Mouse (Mus musculus): ENCODE data around the gene Zfp618.

Gene Zfp618

DNA sequence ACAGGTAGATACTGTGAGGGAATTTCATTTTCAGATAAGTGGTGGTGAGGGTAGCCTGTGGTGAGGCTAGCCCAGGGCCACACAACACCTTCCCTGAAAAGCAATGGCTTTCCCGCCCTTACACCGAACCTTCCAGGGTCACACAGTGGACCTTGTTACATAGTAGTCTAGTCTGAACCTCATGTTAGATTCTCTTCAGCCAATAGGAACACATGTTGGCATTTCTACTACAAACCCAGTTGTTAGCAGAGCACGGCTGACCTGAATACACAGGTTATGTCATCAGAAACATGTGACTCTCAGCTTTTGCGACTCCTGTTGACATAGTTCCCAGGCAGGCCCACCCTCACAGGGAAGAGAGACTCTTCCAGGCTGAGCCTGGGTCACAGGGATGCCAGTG, 33.9 kb downstream of the Zfp618 start:
- no peak for DNase-seq (ENCODE audit: low read depth)

DNA sequence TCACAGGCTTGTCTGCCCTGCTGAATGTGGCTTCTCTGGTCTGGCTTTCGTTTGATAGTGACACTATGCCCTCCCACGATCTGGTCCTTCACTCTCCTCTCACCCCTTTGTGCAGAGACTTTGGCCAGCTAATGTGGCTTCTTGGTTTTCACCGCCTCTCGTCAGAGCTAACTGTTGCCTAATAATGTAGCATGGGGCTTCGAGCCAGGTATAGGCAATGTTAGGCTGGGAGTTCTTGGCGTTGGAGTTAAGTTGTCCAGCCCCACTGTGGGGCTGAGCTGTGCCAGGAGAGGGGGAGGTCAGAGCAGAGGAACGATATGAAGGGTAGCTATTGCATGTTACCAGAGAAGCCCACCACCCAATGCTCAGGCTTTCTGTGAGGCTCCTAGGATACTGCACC, 34.5 kb downstream of the Zfp618 start:
- DNase-seq (ENCODE audit: low read depth), result no peak

DNA sequence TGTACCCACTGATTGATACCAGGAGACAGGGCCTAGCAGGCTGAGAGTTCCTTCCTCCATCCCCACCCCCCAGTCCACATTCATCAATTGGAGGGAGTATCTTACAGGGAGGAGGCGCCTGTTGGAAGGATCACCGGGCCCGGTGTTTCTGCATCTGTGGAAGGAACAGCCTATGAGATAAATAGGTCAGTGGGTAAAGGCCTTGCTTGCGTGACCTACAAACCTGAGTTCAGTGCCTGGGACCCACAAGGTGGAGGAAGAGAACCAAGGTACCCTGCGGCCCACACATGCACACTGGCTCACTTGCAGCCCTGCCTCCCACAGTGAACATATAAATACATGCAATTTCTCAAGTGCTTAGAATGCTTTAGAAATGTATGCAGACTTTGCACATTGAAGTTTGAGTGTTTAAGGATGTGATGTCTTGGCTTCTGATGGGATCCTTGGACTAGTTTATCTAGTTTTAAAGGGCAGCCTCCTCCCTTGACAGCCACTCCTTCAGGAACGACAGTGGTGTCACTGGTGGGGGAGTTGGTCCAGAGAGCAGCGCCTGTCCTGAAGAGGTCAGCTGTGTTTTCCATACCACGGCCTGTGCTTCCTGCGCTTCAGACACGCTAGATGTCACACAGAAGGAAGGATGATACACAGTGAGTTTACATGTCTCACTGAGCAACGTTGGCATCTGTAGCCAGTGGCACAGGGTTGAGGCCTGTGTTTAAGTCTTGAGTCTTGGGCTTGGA, 35.1 kb downstream of the Zfp618 start:
- DNase-seq (ENCODE audit: low read depth), result no peak

DNA sequence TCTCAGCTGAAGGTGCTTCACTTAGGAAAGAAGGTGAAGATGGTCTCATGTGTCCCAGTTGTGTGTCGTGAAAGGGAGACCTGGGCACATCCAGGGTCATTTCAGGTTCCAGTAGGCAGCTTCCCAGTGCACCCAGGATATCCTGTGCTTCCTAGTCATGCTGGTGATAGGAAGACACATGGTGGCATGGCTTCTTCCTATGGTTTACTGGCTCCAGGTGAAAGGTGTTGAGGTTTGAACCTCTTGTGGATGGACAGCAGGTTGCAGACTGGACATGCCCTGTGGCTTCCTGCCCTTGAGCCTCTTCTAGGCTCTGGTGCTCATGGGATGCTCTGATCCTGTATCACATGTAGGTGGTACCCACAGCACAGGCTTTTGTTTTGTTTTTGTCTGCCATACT, 37.0 kb downstream of the Zfp618 start:
- DNase-seq (ENCODE audit: low read depth), result no peak

DNA sequence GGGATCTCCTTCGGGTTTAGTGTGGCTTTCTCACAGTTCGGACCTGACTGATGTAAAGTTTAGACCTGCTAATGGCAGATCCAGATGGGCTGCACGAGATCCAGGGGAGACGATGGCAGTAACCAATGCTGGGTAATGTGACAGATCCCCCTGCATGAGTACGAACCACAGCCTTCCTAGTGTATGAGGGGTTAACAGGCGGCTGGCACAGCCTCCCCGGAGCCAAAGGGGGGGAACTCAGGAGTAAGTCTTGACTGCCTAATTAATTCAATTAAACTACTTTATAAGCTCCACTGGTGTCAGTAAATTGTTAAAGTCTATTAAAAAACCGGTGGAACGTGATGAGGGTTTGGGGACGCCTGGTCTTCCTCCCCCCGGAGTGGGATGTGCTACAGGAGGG, 39.1 kb downstream of the Zfp618 start:
- no peak for DNase-seq (ENCODE audit: low read depth)

DNA sequence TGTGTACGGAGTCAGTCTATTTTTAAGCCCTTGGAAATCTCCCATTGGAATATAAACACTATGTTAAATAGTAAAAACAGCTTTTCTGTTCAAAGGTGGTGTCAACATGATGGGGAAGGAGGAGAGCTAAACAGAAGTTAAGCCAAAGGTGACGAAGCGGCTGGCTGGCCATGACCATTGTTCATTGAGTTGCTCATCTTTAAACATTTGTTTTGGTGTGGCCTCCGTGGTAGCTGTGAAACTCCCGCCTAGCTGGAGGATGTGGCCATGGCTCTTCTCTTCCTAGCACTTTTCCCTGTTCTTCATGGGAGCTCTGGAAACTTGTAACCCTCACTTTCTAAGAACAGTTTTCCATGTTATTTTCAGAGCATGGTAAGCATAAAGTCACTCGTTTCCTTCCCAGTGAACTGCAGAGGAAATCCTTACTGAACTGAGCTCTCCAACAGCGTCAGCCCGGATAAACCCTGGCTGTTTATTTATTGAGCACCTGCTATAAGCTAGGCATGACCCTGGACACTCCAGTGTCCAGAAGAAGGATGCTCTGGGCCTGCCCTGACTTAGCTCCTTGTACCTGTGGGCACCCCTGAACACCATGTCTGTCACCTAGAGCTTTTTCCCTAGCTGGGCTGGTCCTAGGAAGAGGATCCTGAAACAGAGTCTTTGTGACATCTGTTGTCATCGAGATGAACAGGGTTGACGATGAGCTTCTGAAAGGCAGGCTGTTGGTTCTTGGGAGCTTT, 40.2 kb downstream of the Zfp618 start:
- DNase-seq (ENCODE audit: low read depth), result no peak

DNA sequence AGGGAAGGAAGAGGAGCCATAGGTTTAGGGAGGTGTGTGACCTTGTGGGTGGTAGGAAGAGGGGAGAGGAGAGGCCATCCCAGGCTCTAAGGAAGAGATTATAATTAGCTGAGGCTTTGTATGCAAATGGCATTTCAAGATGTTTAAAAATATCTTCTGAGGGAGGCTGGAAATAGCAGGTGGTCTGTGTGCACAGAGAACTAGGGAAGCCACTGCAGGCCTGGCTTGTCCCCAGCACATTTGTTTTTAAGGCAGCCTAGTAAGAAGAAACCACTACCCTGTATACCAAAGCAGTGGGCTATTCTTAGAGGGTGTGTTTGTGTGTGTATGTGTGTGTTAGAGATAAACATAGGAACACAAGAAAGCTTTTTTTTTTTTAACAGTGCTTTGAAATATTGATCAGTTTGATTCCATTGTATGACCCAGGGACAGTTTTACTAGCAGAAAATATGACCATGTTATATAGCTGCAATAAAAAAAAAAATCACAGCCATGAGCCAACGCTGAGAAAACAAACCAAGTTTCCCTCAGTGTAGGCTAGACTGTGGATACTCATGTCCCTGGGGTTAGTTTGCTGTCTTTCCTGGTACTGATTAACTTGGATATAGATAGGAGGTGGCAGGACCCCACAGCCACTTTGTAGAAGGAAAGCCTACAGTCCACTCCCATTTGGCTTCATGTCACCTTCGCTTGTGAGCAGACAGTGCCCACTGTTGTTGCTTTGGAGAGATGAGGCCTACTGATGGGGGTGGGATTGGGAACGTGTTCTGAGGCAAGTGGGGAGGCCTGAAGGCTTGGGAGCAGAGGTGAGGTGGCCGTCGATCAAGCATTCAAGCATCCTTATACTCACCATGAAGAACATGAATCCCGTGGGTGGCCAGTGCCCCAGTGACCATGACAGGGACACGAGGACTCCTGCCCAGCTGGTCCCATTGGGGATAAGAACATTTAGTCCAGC, 41.1 kb downstream of the Zfp618 start:
- no peak for DNase-seq (ENCODE audit: low read depth)

DNA sequence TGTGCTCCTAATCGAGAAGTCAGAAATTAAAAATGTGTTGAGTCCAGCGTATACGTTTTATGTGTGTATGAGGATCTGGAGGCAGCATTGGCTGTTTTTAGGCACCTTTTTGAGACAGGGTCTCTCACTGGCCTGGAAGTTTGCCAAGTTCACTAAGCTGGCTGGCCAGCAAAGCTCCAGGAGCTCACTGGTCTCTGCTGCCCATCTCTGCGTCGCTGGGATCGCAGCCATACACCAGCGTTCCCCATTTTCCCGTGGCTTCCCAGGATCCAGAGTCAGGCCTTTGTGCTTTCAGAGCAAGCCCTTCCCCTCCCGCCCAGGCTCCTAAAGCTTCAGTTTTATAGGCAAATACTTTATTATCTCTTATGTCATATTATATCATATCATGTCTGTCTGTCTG, 42.8 kb downstream of the Zfp618 start:
- DNase-seq (ENCODE audit: low read depth), result no peak

DNA sequence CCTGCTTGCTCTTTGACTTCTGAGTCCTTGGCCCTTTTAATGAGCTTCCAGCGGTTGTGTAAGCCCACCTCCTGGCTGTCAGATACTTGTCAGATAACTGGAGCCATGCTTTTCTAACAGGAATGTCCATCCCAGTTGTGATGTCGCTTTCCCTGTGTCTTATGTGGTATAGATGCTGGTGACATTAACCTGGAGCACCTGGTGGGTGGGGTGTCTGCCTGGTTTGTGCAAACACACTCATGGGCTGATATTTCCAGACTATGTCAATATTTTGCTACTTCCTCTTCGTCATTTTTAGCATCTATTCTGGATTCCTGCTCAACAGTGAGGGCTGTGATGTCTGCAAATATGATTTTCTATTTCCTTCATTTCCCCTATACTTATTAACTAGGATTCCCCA, 43.4 kb downstream of the Zfp618 start:
- DNase-seq (ENCODE audit: low read depth), result no peak

DNA sequence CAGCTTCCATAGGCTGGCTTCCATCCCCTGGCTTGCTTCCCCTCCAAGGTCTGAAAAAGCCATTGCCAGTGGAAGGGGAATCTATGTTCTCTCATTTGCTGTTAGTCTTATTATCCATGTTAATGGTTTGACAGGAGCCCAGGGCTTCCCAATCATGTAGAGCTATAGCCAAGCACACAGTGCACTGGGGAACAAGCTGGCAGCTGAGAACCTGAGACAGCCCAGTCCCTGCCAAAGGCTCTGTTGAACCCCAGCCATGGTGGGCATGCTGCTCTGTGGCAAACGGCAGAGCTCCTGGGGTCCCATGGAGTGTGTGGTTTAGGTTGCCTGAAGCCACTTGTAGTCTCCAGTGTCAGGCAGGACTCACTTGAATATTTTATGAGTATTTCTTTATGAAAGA, 44.4 kb downstream of the Zfp618 start:
- DNase-seq (ENCODE audit: low read depth), result no peak

DNA sequence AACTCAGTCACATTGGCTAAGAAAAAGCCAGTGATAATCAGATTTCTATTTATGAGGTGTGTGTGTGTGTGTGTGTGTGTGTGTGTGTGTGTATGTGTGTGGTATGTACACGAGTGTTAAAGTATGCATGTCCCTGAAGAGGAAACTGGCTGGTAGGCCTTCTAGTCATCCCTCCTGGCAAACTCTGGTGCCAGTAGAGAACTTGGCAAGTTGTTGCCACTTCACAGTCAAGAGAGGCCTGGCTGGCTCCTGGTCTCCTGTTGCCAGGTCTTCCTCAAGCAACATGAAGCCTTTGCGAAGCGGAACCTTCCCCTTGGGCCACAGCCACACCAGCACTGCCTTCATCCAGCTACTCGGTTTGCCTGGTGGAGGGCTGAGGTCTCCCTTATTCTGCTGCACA, 44.9 kb downstream of the Zfp618 start:
- DNase-seq (ENCODE audit: low read depth), result no peak

DNA sequence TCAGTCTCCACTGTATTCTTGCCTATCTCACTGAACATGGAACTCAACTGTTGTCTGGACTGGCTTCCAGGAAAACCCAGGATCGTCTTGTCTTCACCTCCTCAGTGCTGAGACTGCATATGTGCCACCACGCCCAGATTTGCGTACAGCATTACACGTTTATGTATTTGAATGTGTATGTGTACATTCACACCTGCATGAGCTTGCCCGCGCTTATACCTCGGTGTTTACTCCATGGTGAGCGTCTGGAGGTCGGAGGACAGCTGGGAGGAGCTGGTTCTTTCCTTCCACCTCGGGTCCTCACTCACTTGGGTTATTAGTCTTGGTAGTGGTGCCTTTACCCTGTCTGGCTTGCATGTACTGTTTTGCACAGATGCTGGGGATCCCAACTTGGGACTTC, 53.2 kb downstream of the Zfp618 start:
- DNase-seq (ENCODE audit: low read depth), result no peak

DNA sequence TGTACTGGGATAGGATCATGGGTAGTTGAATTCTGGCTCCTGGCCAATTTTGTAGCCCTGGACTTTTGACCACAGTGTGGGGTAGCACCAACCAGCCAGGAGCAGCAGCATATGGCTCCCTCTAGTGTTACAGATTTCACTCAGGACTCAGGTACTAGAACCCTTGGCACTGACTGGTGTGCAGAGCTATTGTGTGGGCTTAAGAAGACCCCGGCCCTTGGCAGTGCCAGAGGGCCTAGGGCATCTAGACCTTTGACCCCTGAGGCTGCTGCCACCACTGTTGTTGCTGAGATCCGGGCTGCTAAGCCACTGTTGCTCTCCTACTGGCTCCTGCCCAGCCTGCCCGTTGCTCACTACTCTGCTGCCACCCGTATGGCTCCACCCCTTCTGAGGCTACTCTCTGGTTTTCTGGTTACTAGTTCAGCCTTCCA, 54.1 kb downstream of the Zfp618 start:
- no peak for DNase-seq (ENCODE audit: low read depth)

DNA sequence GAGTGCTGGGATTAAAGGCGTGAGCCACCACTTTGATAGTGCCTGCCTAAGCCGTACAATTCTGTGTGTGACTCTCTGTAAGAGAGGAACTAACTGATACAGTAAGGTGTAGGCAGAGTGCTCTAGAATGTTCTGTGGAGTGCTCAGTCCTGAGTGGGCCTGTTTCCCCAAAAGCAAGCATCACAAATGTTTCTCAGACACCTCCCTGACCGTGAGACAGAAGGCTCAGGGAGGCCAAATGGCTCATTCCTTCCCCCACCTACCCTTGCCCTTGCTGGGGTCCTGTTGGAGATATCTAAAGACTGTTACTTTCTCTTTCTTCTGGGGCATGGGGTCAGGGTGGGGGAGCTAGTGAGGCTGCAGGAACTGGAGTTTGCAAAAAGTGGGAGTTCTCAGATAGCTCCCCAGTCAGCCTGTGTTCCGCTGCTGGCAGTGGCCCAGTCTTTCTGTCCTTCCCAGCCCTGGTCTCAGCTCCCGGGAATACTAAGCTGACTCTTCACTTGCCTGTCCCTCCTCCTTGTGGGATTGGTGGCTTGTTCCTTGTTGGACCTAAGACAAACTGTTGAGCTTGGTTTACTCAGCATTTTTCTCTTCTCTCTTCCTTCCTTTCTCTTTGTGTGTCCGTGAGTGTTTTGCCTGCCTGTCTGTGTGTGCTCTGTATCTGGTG, 55.8 kb downstream of the Zfp618 start:
- DNase-seq (ENCODE audit: low read depth), result no peak

DNA sequence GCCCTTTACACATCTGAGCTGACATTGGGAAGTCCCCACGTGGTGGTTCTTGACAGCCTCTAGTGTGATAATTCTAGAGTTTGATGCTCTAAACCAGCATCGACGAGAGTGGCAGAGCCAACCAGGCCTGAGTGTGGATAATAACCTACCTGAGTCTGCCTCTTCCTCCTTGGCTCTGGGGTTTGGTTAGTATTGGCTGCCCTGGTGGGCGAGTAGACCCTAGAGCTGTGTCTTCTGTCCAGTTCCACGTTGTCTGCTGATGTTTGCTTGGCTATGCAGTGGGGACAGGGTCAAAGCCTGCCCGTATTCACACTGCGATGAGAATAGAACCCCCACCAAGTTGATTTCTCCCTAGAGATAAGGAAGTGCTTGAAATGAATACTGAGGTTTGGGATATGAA, 58.1 kb downstream of the Zfp618 start:
- DNase-seq (ENCODE audit: low read depth), result no peak

DNA sequence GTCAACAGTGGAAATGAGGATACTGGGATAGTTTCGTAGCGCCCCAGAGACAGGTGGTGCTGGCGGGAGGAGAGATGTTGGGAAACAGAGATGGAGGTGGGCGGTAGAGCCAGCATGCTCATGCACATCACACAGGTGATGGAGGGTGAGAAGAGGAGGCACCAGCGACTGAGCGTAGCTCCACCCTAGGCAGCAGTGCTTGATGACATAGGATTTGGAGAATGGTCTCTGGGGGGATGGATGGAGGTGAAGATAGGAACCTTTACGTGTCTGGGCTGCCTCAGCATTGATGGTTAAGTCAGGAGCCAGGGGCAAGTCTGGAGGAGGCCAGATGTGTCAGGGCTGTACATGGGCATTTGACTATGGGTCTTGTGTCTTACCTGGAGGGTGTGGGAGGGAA, 58.7 kb downstream of the Zfp618 start:
- no peak for DNase-seq (ENCODE audit: low read depth)

DNA sequence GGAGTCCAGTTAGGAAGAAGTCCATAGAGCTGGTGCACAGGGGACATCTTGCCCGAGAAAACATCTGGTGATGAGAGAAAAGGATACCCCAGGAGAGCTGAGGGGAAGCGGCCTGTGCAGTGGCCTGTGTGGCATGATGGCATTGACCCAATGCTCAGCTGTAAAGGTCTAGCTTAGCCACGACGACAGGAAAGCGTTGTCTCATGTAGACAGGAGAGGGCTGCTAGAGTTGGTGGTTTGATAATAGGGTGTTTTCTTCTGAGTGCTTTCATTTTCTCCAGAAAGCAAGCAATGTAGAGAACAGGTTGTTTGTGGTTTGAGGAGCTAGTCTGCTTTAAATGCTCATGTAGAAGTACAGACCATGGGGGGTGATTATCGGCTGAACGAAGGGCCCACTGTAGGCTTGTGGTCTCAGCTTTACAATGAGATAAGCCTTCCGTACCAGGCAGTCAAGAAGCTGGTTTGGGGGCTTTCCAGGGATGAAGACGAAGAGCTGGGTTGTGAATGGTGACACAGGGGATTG, 59.4 kb downstream of the Zfp618 start:
- peak; percentile 5 for DNase-seq (ENCODE audit: low read depth)

DNA sequence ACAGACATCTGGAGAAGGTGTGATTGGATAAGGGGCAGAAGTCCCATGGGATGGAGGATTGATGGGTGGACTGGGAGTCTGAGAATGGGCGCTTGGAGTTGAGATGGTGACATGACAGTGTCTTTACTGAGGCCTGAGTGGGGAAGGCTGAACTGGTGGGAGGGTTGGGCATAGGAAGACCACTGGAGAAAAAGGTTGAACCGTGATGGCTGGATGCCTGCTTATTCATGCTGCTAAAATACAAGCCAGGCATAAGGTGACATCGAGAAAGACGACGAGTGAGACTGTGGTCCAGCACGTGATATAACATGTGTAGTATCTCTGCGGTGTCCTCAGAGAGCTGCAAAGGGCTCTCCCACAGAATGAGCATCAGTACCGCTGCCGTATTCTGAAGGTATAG, 59.9 kb downstream of the Zfp618 start:
- no peak for DNase-seq (ENCODE audit: low read depth)

DNA sequence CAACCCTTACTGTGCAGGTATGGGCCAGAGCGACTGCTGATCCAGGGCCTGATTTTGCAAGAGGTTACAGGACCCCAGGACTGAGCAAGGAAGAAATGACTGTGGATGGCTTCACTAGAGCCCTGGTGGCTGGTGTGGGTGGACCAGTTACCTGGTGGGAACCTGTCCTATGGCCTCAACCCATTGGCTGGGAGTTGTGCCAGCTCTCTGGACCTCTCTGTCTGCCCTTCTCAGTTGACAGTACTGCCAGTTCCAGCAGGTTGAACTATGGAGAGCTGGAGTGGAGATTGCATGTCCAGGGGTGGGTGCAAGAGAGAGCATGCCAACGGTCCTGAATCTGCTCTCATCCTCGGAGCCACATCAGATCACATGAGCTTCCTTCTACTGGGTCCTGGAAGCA, 60.9 kb downstream of the Zfp618 start:
- no peak for DNase-seq (ENCODE audit: low read depth)

DNA sequence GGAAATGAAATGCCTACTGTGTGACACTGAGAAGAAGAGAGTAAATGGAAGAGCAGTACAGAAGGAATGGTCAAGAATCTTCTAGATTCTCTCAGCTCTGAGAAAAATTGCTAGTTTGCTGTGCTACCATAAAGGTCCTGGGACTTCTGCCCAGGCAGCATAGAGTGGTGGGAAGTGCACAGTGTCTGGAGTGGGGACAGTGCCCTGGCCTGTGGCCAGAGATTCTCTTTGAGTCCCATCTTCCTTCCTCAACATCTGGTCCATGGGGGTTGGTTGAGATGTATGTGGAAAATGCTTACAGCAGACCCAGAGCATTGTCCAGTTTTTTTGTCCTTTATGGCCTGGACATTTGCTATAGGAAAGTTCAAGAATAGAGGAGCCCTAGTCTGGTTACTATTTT, 62.1 kb downstream of the Zfp618 start:
- DNase-seq (ENCODE audit: low read depth), result no peak

DNA sequence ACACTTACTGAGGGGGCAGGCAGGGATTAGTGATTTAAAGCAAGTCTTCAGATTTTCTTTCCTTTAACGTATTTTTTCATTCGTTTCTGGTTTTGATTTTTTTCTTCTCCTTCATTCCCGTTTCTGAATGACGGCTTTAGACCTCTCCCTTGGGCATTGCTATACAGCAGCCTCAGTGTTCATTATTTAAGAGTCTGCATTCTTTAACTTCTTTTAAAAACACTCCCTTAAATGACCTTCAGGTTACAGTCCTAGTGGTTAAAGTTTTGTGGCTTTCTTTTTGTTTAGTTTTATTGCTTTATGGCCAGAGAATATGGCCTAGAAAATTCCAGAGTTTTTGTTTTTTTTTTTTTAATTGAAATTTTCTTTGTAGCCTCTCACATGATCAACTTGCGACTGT, 64.8 kb downstream of the Zfp618 start:
- no peak for DNase-seq (ENCODE audit: low read depth)

DNA sequence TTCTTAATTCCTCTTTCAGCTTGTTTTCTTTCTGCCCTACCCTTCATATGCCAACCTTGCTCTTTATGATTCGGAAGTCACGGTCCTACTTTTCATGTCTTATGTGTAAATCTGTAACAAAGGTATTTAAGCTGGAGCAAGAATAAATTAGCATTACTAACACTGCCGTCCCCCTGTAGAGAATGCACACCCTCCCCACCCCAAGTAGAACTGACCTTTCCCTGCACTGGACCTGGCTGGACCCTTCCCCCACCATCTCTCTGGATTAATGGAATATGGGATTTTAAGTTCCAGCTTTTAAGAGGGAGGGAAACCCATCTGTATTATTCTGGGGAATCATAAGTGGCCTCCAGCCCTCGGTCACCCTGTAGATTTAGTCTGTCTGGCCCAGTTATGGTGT, 65.9 kb downstream of the Zfp618 start:
- DNase-seq (ENCODE audit: low read depth), result no peak
